Mouse (Mus musculus) frontal cortex, adult (tissue): ENCODE data around the gene Rpp40.

ENCODE experiments used
- ATAC-seq: cut with Nextera tagmentation; 2 replicates; pipeline ENCODE4 v1.9.2; 2017; ENCODE audit warnings: mild to moderate bottlenecking, moderate library complexity, mixed read lengths; ENCODE audit not compliant: low TSS enrichment

Gene Rpp40

DNA sequence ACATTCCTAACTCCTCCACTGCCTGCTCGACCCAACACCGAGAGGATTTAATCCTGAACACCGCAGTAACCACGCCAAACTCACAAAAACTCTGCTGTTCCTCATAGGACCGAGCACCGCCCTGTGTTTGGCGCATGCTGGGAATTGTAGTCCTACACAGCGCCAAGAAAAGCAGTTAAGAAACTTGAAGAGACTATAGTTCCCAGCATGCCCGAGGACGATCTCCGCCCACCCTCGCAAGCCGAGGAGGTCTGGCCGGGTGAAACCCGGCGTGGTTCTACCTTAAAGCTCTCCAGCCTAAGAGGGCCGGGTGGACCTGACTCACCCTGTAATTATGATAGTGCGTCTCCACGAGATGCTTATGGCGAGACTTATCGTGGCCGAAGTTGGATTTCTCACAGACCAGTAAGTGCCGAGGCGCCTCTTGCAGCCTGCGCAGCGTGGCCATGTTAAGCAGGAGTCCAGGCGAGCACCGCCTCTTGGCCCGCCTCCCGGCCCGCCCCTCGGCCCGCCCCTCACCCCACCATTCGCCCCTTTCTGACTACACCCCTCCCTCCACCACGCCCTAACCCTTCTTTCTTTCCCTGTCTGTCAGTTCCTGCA lies at the start of gene Rpp40:
Gene Rpp40 (minus strand): TSS at position 481 of the 603 bp plus-strand sequence.
- peak; percentile 100 for ATAC-seq

DNA sequence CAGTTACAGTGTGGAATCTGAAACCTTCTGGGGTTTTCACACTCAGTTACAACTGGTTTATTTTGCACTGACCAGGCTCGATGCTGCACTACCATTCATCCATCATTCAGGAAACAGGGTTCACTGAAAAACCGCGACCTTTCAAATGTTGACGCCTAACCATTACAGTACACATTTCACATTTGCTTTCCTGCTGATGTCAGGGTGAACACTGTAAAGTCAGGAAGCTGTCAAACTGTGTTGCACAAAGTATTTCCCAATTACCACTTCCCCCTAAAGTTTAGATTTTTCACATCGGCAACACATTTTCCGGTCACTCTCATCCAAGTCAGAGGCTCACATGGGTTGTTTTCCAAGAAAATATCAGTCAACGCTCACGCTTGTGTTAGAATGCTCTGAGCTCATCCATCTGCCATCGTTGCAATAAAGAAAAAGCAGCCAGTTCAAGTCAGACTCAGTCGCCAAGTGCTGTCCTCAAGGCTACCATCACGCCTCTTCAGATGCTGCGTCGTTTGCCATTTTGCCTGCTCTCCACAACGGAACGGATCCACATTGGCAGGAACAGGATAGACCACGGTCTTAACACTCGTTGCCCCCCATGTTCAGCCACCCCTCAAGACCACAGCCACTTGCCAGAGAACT lies 43.8 kb upstream of the Rpp40 start:
- ATAC-seq: no peak

- ATAC-seq: peak; percentile 87
Observed at GRCm38 (mm10) chr13:35947354-35948000, 41.3 kb upstream of the Rpp40 start.

DNA sequence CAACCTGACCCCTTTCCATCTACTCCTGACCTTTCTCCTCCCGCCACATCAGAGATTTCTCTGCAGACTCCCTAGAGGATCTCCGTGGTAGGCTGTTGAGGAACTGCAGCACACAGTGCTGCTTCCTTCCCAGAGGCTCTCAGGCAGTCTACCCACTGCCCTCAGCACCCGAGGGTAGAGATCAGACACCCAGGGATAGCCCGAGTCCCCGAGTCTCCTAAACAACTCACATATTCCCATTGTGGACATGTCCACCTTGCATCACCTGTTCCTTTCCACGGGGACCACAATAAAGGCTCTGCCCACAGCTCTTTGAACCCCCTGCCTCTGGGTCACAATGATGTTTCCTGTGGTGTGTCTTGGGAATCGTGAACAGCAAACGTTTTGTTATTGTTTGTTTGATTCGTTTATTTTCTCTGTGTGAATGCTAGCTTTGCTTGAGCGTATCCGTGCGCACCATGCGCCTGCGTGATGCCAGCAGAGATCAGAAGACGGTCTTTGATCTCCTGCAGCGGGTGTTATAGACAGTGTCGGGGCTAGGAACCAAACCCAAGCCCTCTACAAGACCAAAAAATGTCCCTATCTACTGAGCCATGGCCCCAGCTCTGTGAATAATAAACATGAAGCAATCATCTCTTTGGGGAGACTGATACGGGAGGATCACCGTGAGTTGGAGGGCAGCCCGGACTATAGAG lies 40.6 kb upstream of the Rpp40 start:
- 0 out of 2 replicates have a peak, but pooled peaks have one; percentile 9 for ATAC-seq

GRCm38 (mm10) chr13:35940934-35941333 lies 34.8 kb upstream of the Rpp40 start:
- ATAC-seq: no peak

- ATAC-seq: no peak
Observed at GRCm38 (mm10) chr13:35939871-35940665, 33.9 kb upstream of the Rpp40 start.

GRCm38 (mm10) chr13:35937991-35938390 lies 31.8 kb upstream of the Rpp40 start:
- ATAC-seq: peak; percentile 57; the same call in 1 of the 2 replicates

DNA sequence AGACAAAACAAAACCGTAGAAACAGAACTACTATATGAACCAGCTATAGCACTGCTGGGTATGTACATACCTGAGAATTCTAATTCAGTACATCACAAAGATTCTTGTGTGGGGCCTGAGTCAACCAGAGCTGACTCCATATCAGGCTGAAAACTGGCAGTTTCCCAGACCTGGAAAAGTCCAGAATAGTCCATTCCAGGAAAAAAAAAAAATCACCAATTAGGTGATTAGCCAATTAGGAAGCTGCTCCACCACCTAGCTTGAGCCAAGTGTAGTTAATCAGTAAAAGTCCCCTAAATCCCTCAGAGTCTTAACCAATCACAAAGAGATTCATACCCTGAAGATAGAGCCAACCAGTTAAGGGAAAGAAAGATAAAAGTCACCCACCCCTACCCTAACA lies 5.3 kb upstream of the Rpp40 start:
- ATAC-seq: no peak

- ATAC-seq: peak; percentile 21; the same call in 1 of the 2 replicates
Observed at GRCm38 (mm10) chr13:35905378-35905777, 781 bp downstream of the Rpp40 start.

- ATAC-seq: no peak
Observed at GRCm38 (mm10) chr13:35892866-35893265, 13.3 kb downstream of the Rpp40 start.

- ATAC-seq: no peak
Observed at GRCm38 (mm10) chr13:35886121-35886725, 19.9 kb downstream of the Rpp40 start.

GRCm38 (mm10) chr13:35880555-35881046 lies 25.6 kb downstream of the Rpp40 start:
- ATAC-seq: no peak

- no peak for ATAC-seq
Observed at GRCm38 (mm10) chr13:35879519-35879918, 26.6 kb downstream of the Rpp40 start.

GRCm38 (mm10) chr13:35879068-35879467 lies 27.1 kb downstream of the Rpp40 start:
- peak; percentile 70 for ATAC-seq

GRCm38 (mm10) chr13:35878282-35878681 lies 27.9 kb downstream of the Rpp40 start:
- no peak for ATAC-seq

DNA sequence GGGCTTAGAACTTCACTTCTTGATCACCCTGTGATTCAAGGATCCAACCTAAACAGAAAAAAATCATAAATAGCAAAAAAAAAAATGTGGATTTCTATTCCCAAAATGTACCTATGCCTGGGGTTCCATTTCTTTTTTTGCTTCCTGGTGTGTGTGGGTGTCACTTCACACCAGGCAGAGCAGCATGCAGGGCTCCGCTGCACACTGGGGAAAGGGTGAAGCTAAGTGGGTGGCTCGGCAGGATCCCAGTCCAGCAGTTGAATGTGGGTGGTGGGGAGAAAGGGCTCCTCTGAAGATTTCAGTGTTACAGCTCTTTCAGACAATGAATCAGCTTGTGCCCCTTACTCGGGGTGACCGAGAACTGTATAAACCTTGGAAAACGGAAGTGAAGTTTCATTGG lies 30.8 kb downstream of the Rpp40 start:
- peak; percentile 90 for ATAC-seq

GRCm38 (mm10) chr13:35871107-35871506 lies 35.1 kb downstream of the Rpp40 start:
- ATAC-seq: no peak

DNA sequence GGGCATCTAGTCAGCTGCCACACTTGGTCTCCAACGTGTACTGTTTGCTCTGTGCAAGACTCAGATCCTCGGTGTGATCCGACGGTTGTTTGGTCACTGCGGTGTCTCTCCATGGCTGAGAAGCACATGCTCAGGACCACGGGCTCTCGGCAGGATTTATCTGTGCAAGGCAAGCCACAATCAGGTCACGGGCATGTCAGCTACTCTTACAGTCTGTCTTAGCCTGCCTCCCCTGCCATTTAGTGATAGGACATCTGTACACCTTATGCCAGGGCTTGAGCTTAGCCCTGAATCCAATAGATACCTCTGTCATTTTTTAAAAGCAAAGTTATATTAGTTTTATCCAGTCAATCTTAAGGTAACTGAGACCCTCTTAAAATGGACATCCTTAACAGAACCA lies 35.5 kb downstream of the Rpp40 start:
- ATAC-seq: no peak

GRCm38 (mm10) chr13:35860916-35861315 lies 45.2 kb downstream of the Rpp40 start:
- ATAC-seq: peak; percentile 59

DNA sequence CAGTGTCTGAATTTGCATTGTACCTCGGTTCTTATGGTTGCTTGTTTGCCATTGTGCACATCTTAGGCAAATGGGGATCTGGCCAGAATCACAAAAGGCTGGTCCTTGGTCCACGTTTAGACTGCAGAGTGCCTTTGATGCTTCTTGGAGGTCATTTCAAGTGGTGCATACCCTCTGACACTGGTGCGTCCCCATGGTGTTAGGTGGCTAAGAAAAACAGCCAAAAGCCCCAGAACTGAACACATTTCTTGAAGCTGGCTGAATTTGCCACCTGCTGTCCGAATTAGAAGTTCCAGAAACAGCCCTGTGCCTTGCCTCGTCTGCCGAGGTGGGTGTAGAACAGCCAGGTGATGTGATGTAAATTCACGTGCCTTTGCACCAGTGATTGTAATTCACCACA lies 48.7 kb downstream of the Rpp40 start:
- no peak for ATAC-seq
